Comparison of ENCODE assay signal across 20 mouse cellular contexts in genomic region chr13:93309295-93309694, GRCm38 (mm10). TPM values are rescaled to one million over a fixed set of nuclear protein-coding genes. Genes with fewer than 3 reads are reported as not detected.
DNase-seq lines count a peak whose midpoint lies in the region; ATAC-seq and TF ChIP-seq lines count a peak whose summit lies in the region.
"Had no signal": no experiment of that assay in that cellular context is flagged by ENCODE, and none has a peak within 500 bp of the region (broad histone marks: within the 10 kb centered on the region; RNA-seq: fewer than 3 reads in every experiment).

No protein-coding gene starts in this region.

- peaks cover 23% of the 10 kb centered on the region; the same call in 1 of the 2 replicates for H3K4me1 ChIP-seq in forebrain, postnatal 0 days (ENCODE audit: insufficient read depth)
- peaks cover 44% of the 10 kb centered on the region for H3K4me1 ChIP-seq in forebrain, embryonic 13.5 days
- H3K4me1 ChIP-seq in heart, embryonic 13.5 days = peaks cover 58% of the 10 kb centered on the region
- H3K4me1 ChIP-seq in midbrain, embryonic 16.5 days (ENCODE audit: control insufficient read depth, insufficient read depth, low read length) = peaks cover 38% of the 10 kb centered on the region
- H3K4me1 ChIP-seq in midbrain, embryonic 10.5 days = peaks cover 46% of the 10 kb centered on the region
- peaks cover 42% of the 10 kb centered on the region for H3K4me1 ChIP-seq in neural tube, embryonic 15.5 days

- no peak overlapping the region; the same call in 1 of the 2 replicates for H3K4me3 ChIP-seq in forebrain, postnatal 0 days (ENCODE audit: low read depth, low read length)
- no peak overlapping the region for H3K4me3 ChIP-seq in forebrain, embryonic 13.5 days
- no peak overlapping the region for H3K4me3 ChIP-seq in heart, embryonic 13.5 days
- no peak overlapping the region for H3K4me3 ChIP-seq in midbrain, embryonic 16.5 days (ENCODE audit: low read depth, low read length)
- no peak overlapping the region for H3K4me3 ChIP-seq in midbrain, embryonic 10.5 days
- no peak overlapping the region for H3K4me3 ChIP-seq in neural tube, embryonic 15.5 days (replicated peaks)
- H3K4me3 ChIP-seq: limb, embryonic 10.5 days had no signal

- H3K9me3 ChIP-seq in forebrain, postnatal 0 days (ENCODE audit: low read length) = no peaks in the 10 kb centered on the region
- H3K9me3 ChIP-seq in forebrain, embryonic 13.5 days (replicated peaks) = no peaks in the 10 kb centered on the region
- no peaks in the 10 kb centered on the region for H3K9me3 ChIP-seq in heart, embryonic 13.5 days
- no peaks in the 10 kb centered on the region for H3K9me3 ChIP-seq in midbrain, embryonic 16.5 days (replicated peaks; ENCODE audit: control insufficient read depth, low read length, poor library complexity, severe bottlenecking)
- H3K9me3 ChIP-seq in midbrain, embryonic 10.5 days (replicated peaks) = no peaks in the 10 kb centered on the region
- H3K9me3 ChIP-seq in neural tube, embryonic 15.5 days (replicated peaks) = no peaks in the 10 kb centered on the region
- H3K9me3 ChIP-seq: G1E; limb, embryonic 10.5 days had no signal

- TF ChIP-seq CTCF in forebrain, postnatal 0 days (IDR thresholded peaks at IDR 0.05; ENCODE audit: low read depth) = no peak

- no peaks in the 10 kb centered on the region for H3K36me3 ChIP-seq in forebrain, postnatal 0 days (ENCODE audit: insufficient read depth)
- H3K36me3 ChIP-seq in forebrain, embryonic 13.5 days (ENCODE audit: poor library complexity, severe bottlenecking) = no peaks in the 10 kb centered on the region
- H3K36me3 ChIP-seq in heart, embryonic 13.5 days = no peaks in the 10 kb centered on the region
- H3K36me3 ChIP-seq in midbrain, embryonic 16.5 days (ENCODE audit: control insufficient read depth, insufficient read depth, low read length) = no peaks in the 10 kb centered on the region
- H3K36me3 ChIP-seq in midbrain, embryonic 10.5 days = no peaks in the 10 kb centered on the region
- no peaks in the 10 kb centered on the region for H3K36me3 ChIP-seq in neural tube, embryonic 15.5 days
- H3K36me3 ChIP-seq: limb, embryonic 10.5 days had no signal

- peak overlapping the region; percentile 29 for H3K4me2 ChIP-seq in forebrain, postnatal 0 days (ENCODE audit: low read depth)
- H3K4me2 ChIP-seq in forebrain, embryonic 13.5 days = no peak overlapping the region
- peak overlapping the region; percentile 42 for H3K4me2 ChIP-seq in heart, embryonic 13.5 days
- H3K4me2 ChIP-seq in midbrain, embryonic 16.5 days (ENCODE audit: low read length) = peak overlapping the region; percentile 3; the same call in 1 of the 2 replicates
- peak overlapping the region; percentile 31 for H3K4me2 ChIP-seq in neural tube, embryonic 15.5 days
- H3K4me2 ChIP-seq: liver, embryonic 11.5 days had no signal

- H3K9ac ChIP-seq in forebrain, postnatal 0 days = no peak overlapping the region
- H3K9ac ChIP-seq in forebrain, embryonic 13.5 days = no peak overlapping the region
- no peak overlapping the region for H3K9ac ChIP-seq in heart, embryonic 13.5 days
- no peak overlapping the region for H3K9ac ChIP-seq in midbrain, embryonic 16.5 days (ENCODE audit: low read depth, low read length)
- no peak overlapping the region for H3K9ac ChIP-seq in neural tube, embryonic 15.5 days (replicated peaks)

- ATAC-seq in forebrain, postnatal 0 days = no peak
- ATAC-seq in forebrain, embryonic 13.5 days = no peak
- ATAC-seq in heart, embryonic 13.5 days (ENCODE audit: extremely low read depth, insufficient number of reproducible peaks, low FRiP score, low TSS enrichment) = no peak
- no peak for ATAC-seq in midbrain, embryonic 16.5 days
- no peak for ATAC-seq in neural tube, embryonic 15.5 days (ENCODE audit: low FRiP score)

- no peak for DNase-seq in forebrain, postnatal 0 days
- DNase-seq in heart, adult 11 months = no peak
- no peak for DNase-seq in midbrain, embryonic 10.5 days (ENCODE audit: low spot score)
- no peak for DNase-seq in cerebellum, postnatal 25 days
- DNase-seq: adrenal gland, postnatal 25 days; cerebellum, adult 11 months; cerebellum, postnatal 14 days; kidney, adult 8-10 months; kidney, postnatal 14 days; lung, adult 2 months; lung, postnatal 36 days; right cerebral cortex, adult 18-20 months had no signal

- H3K27ac ChIP-seq in forebrain, postnatal 0 days (ENCODE audit: low read depth, low read length) = no peak overlapping the region
- H3K27ac ChIP-seq in forebrain, embryonic 13.5 days = no peak overlapping the region
- peak overlapping the region; percentile 61 for H3K27ac ChIP-seq in heart, embryonic 13.5 days (replicated peaks)
- H3K27ac ChIP-seq in midbrain, embryonic 16.5 days (ENCODE audit: low read length) = no peak overlapping the region
- H3K27ac ChIP-seq in midbrain, embryonic 10.5 days (replicated peaks) = no peak overlapping the region
- H3K27ac ChIP-seq in neural tube, embryonic 15.5 days (replicated peaks) = no peak overlapping the region
- H3K27ac ChIP-seq: limb, embryonic 10.5 days; stomach, postnatal 0 days had no signal

- H3K27me3 ChIP-seq in forebrain, postnatal 0 days (ENCODE audit: insufficient read depth, low read length) = no peaks in the 10 kb centered on the region
- H3K27me3 ChIP-seq in forebrain, embryonic 13.5 days = no peaks in the 10 kb centered on the region
- H3K27me3 ChIP-seq in heart, embryonic 13.5 days (replicated peaks) = no peaks in the 10 kb centered on the region
- H3K27me3 ChIP-seq in midbrain, embryonic 16.5 days (ENCODE audit: control insufficient read depth, insufficient read depth, low read depth, low read length) = no peaks in the 10 kb centered on the region
- H3K27me3 ChIP-seq in midbrain, embryonic 10.5 days (ENCODE audit: low read depth, poor library complexity, severe bottlenecking) = no peaks in the 10 kb centered on the region
- no peaks in the 10 kb centered on the region for H3K27me3 ChIP-seq in neural tube, embryonic 15.5 days (replicated peaks)

- WGBS in forebrain, postnatal 0 days = 62% methylated on average over 1 of the region's 1 CpGs
- 70% methylated on average over 1 of the region's 1 CpGs for WGBS in forebrain, embryonic 13.5 days
- WGBS in heart, embryonic 13.5 days = 9% methylated on average over 1 of the region's 1 CpGs
- WGBS in midbrain, embryonic 16.5 days = 56% methylated on average over 1 of the region's 1 CpGs
- WGBS in midbrain, embryonic 10.5 days = 85% methylated on average over 1 of the region's 1 CpGs
- WGBS in neural tube, embryonic 15.5 days = 59% methylated on average over 1 of the region's 1 CpGs

RNA-seq across cellular contexts. Expression of gene Homer1, which starts 9.9 kb away (rescaled TPM):
- total RNA-seq in forebrain, postnatal 0 days (2014; rRNA removed) = 102 and 110 TPM in 2 replicates
- polyA plus RNA-seq in forebrain, postnatal 0 days (2015; fragmentation: Nextera tagmentation; extraction: Ambion mirVana) = 14.3 and 14.8 TPM in 2 replicates
- polyA plus RNA-seq in forebrain, embryonic 13.5 days (2015; fragmentation: Nextera tagmentation; extraction: Ambion mirVana) = 9.9 and 10.2 TPM in 2 replicates
- 10.6 and 11.1 TPM in 2 replicates for polyA plus RNA-seq in heart, embryonic 13.5 days (2015; fragmentation: Nextera tagmentation; extraction: Ambion mirVana)
- 8.6 and 9.4 TPM in 2 replicates for polyA plus RNA-seq in midbrain, embryonic 16.5 days (2015; fragmentation: Nextera tagmentation; extraction: Ambion mirVana)
- 7.4 and 7.8 TPM in 2 replicates for polyA plus RNA-seq in midbrain, embryonic 10.5 days (2016; fragmentation: Nextera tagmentation; extraction: Ambion mirVana)
- polyA plus RNA-seq in neural tube, embryonic 15.5 days (2015; fragmentation: Nextera tagmentation; extraction: Ambion mirVana) = 11.7 and 13.9 TPM in 2 replicates
